Mouse (Mus musculus): ENCODE results near the gene Ear2. TPM values are rescaled to one million over a fixed set of nuclear protein-coding genes. Genes with fewer than 3 reads are reported as not detected.

The Ear2 gene
- 2.0 TPM for total RNA-seq (2023)

GRCm38 (mm10) chr14:44102354-44102753, at the start of gene Ear2:
Gene Ear2, plus strand, starts transcription at chr14:44102654.

GRCm38 (mm10) chr14:44123551-44123950, 21.1 kb downstream of the Ear2 start, which contains the start of gene Gm3327:
Gene Gm3327, plus strand, starts transcription at chr14:44123851.

Other genes with a start within 250 kb of the Ear2 start
- gene Ear1, start 227.1 kb upstream of the Ear2 start, total RNA-seq (2023), result not detected
- not detected for gene Ear10, start 179.1 kb upstream of the Ear2 start, total RNA-seq (2023)
- gene Gm8113, start 177.3 kb upstream of the Ear2 start, total RNA-seq (2023), result not detected
- gene Ang5, start 145.6 kb upstream of the Ear2 start, total RNA-seq (2023), result not detected
- not detected for gene Ang6, start 100.4 kb upstream of the Ear2 start, total RNA-seq (2023)
- not detected for gene Gm3327, start 21.2 kb downstream of the Ear2 start, total RNA-seq (2023)
- not detected for gene Gm8212, start 95.0 kb downstream of the Ear2 start, total RNA-seq (2023)
- not detected for gene 4930503E14Rik, start 110.6 kb downstream of the Ear2 start, total RNA-seq (2023)
- not detected for gene Gm8220, start 182.9 kb downstream of the Ear2 start, total RNA-seq (2023)
- not detected for gene Gm5930, start 235.9 kb downstream of the Ear2 start, total RNA-seq (2023)

All from CD4-positive naive resting alpha-beta T cell, adult 76 days (primary cell).